Mouse (Mus musculus) liver, embryonic 16.5 days (tissue): ENCODE data around the gene Tspan3. TPM values are rescaled to one million over a fixed set of nuclear protein-coding genes. Genes with fewer than 3 reads are reported as not detected.

ENCODE experiments used
- ATAC-seq: fragments of 200-750 bp; cut with Nextera tagmentation; 2 replicates; pipeline ENCODE4 v1.8.0; 2017; ENCODE audit warnings: low read depth, mild to moderate bottlenecking, moderate number of reproducible peaks, moderate library complexity
- H3K27ac ChIP-seq: fragments of 300-500 bp; sonication (generic); 2 replicates; pipeline ENCODE4 v1.5.1; 2014; ENCODE audit warnings: mild to moderate bottlenecking, low read length
- H3K27me3 ChIP-seq: fragments of 300-500 bp; sonication (generic); 2 replicates; pipeline ENCODE4 v1.6.1; 2014; ENCODE audit warnings: low read depth, low read length, mixed read lengths; ENCODE audit not compliant: control insufficient read depth, insufficient read depth
- H3K36me3 ChIP-seq: fragments of 300-500 bp; sonication (generic); 2 replicates; pipeline ENCODE4 v1.6.1; 2014; ENCODE audit warnings: mild to moderate bottlenecking; ENCODE audit not compliant: control insufficient read depth, insufficient read depth
- H3K4me1 ChIP-seq: fragments of 300-500 bp; sonication (generic); 2 replicates; pipeline ENCODE4 v1.6.1; 2014; ENCODE audit warnings: low read depth, low read length, mixed read lengths; ENCODE audit not compliant: control insufficient read depth
- H3K4me2 ChIP-seq: fragments of 300-500 bp; sonication (generic); 2 replicates; pipeline ENCODE4 v1.6.1; 2014; ENCODE audit warnings: low read depth, low read length, mixed read lengths
- H3K4me3 ChIP-seq: fragments of 300-500 bp; sonication (generic); 2 replicates; pipeline ENCODE4 v1.5.1; 2014; ENCODE audit warnings: low read depth, mild to moderate bottlenecking, low read length
- H3K9ac ChIP-seq: fragments of 300-500 bp; sonication (generic); 2 replicates; pipeline ENCODE4 v1.6.1; 2014; ENCODE audit warnings: low read depth, low read length
- H3K9me3 ChIP-seq: fragments of 300-500 bp; sonication (generic); replicated peaks from 2 replicates; pipeline ENCODE4 v1.6.1; 2016; ENCODE audit warnings: low read length; ENCODE audit not compliant: control insufficient read depth
- WGBS: fragments of 180-500 bp; shearing (Covaris S2); extraction: QIAGEN DNeasy Blood & Tissue Kit; methylation state at CpG from one replicate; pipeline ENCODE4 v1.1.7; 2014; ENCODE audit not compliant: insufficient replicate concordance; 5-methylcytosine and 5-hydroxymethylcytosine counted together
- polyA plus RNA-seq: library from polyadenylated mRNA; unstranded; fragments of >200 nt; fragmentation: Nextera tagmentation; extraction: Ambion mirVana; gene quantifications from 2 replicates; pipeline ENCODE4 v1.2.1, GENCODE M21; 2015

The Tspan3 gene
- polyA plus RNA-seq, 1 experiment from 2014 or later = 27.5 TPM

GRCm38 (mm10) chr9:56107527-56107926 is 57.8 kb downstream of the Tspan3 start:
- Histone ChIP-seq H3K9me3 (no peaks in the 10 kb centered on the region), H3K27ac (0 out of 2 replicates have a peak overlapping the region, but pooled peaks have one; percentile 6)

GRCm38 (mm10) chr9:56106274-56107072 is 58.8 kb downstream of the Tspan3 start:
- Histone ChIP-seq H3K36me3 (no peaks in the 10 kb centered on the region), H3K9ac (no peak overlapping the region), H3K9me3 (no peaks in the 10 kb centered on the region), H3K4me2 (no peak overlapping the region), H3K4me3 (no peak overlapping the region), H3K4me1 (no peaks in the 10 kb centered on the region), H3K27ac (no peak overlapping the region; the same call in 1 of the 2 replicates), H3K27me3 (no peaks in the 10 kb centered on the region)
- 41% methylated on average over 6 of the region's 6 CpGs for WGBS
- ATAC-seq = no peak

More at GRCm38 (mm10) chr9:56107527-56107926, 57.8 kb downstream of the Tspan3 start:
- no peak overlapping the region for H3K4me2 ChIP-seq
- no peaks in the 10 kb centered on the region for H3K36me3 ChIP-seq
- no peaks in the 10 kb centered on the region for H3K27me3 ChIP-seq
- 52% methylated on average over 6 of the region's 6 CpGs for WGBS
- no peak for ATAC-seq
- H3K4me3 ChIP-seq = no peak overlapping the region
- no peaks in the 10 kb centered on the region for H3K4me1 ChIP-seq
- H3K9ac ChIP-seq = no peak overlapping the region

- WGBS = 40% methylated on average over 7 of the region's 7 CpGs
- no peak overlapping the region for H3K4me3 ChIP-seq
- no peak overlapping the region for H3K4me2 ChIP-seq
- H3K4me1 ChIP-seq = no peaks in the 10 kb centered on the region; the same call in 1 of the 2 replicates
- H3K9ac ChIP-seq = no peak overlapping the region
- no peak for ATAC-seq
- no peak overlapping the region for H3K27ac ChIP-seq
- H3K27me3 ChIP-seq = no peaks in the 10 kb centered on the region
- H3K9me3 ChIP-seq = no peaks in the 10 kb centered on the region
- no peaks in the 10 kb centered on the region for H3K36me3 ChIP-seq
These were observed 60.4 kb downstream of the Tspan3 start for GRCm38 (mm10) chr9:56104921-56105320.

- H3K9ac ChIP-seq = no peak overlapping the region
- H3K4me2 ChIP-seq = no peak overlapping the region
- 26% methylated on average over 4 of the region's 4 CpGs for WGBS
- no peaks in the 10 kb centered on the region for H3K27me3 ChIP-seq
- no peaks in the 10 kb centered on the region; the same call in 1 of the 2 replicates for H3K4me1 ChIP-seq
- no peak overlapping the region for H3K27ac ChIP-seq
- ATAC-seq = no peak
- no peak overlapping the region for H3K4me3 ChIP-seq
- no peaks in the 10 kb centered on the region for H3K36me3 ChIP-seq
- H3K9me3 ChIP-seq = no peaks in the 10 kb centered on the region
These were observed 64.3 kb downstream of the Tspan3 start for GRCm38 (mm10) chr9:56101022-56101421.

GRCm38 (mm10) chr9:56100041-56100522 is 65.2 kb downstream of the Tspan3 start:
- WGBS = 45% methylated on average over 7 of the region's 7 CpGs
- Histone ChIP-seq H3K9ac (no peak overlapping the region), H3K36me3 (no peaks in the 10 kb centered on the region), H3K4me1 (no peaks in the 10 kb centered on the region; the same call in 1 of the 2 replicates), H3K4me2 (no peak overlapping the region), H3K9me3 (no peaks in the 10 kb centered on the region), H3K27ac (peak overlapping the region; percentile 24; the same call in 1 of the 2 replicates), H3K4me3 (no peak overlapping the region), H3K27me3 (no peaks in the 10 kb centered on the region)
- no peak for ATAC-seq

- Histone ChIP-seq H3K4me2 (no peak overlapping the region), H3K36me3 (no peaks in the 10 kb centered on the region), H3K4me1 (no peaks in the 10 kb centered on the region; the same call in 1 of the 2 replicates), H3K27ac (peak overlapping the region; percentile 54), H3K27me3 (no peaks in the 10 kb centered on the region), H3K9me3 (no peaks in the 10 kb centered on the region), H3K9ac (no peak overlapping the region), H3K4me3 (no peak overlapping the region)
- 34% methylated on average over 4 of the region's 4 CpGs for WGBS
- ATAC-seq = peak; percentile 41; the same call in 1 of the 2 replicates
These were observed 67.5 kb downstream of the Tspan3 start for GRCm38 (mm10) chr9:56097584-56098298.

- H3K4me3 ChIP-seq = peak overlapping the region; percentile 38
These were observed 73.2 kb downstream of the Tspan3 start for GRCm38 (mm10) chr9:56092102-56092501.

GRCm38 (mm10) chr9:56090546-56091225 is 74.6 kb downstream of the Tspan3 start:
- Histone ChIP-seq H3K4me3 (peak overlapping the region; percentile 38), H3K4me2 (peak overlapping the region; percentile 8; the same call in 1 of the 2 replicates), H3K4me1 (no peaks in the 10 kb centered on the region), H3K9me3 (no peaks in the 10 kb centered on the region), H3K27ac (peak overlapping the region; percentile 25; the same call in 1 of the 2 replicates), H3K27me3 (no peaks in the 10 kb centered on the region), H3K9ac (peak overlapping the region; percentile 40; the same call in 1 of the 2 replicates), H3K36me3 (no peaks in the 10 kb centered on the region)
- ATAC-seq = no peak
- 25% methylated on average over 5 of the region's 5 CpGs for WGBS

More at GRCm38 (mm10) chr9:56092102-56092501, 73.2 kb downstream of the Tspan3 start:
- 0 out of 2 replicates have a peak overlapping the region, but pooled peaks have one; percentile 8 for H3K4me2 ChIP-seq
- H3K27ac ChIP-seq = no peak overlapping the region
- no peaks in the 10 kb centered on the region for H3K36me3 ChIP-seq
- 10% methylated on average over 2 of the region's 2 CpGs for WGBS
- H3K9me3 ChIP-seq = no peaks in the 10 kb centered on the region
- H3K4me1 ChIP-seq = no peaks in the 10 kb centered on the region
- no peaks in the 10 kb centered on the region for H3K27me3 ChIP-seq
- no peak overlapping the region for H3K9ac ChIP-seq
- ATAC-seq = no peak
